Mouse (Mus musculus): Measurements from ENCODE around the gene Chtf18. TPM values are rescaled to one million over a fixed set of nuclear protein-coding genes. Genes with fewer than 3 reads are reported as not detected.

Gene Chtf18
- polyA plus RNA-seq, 1 experiment from 2014 or later = 38.4 TPM

DNA sequence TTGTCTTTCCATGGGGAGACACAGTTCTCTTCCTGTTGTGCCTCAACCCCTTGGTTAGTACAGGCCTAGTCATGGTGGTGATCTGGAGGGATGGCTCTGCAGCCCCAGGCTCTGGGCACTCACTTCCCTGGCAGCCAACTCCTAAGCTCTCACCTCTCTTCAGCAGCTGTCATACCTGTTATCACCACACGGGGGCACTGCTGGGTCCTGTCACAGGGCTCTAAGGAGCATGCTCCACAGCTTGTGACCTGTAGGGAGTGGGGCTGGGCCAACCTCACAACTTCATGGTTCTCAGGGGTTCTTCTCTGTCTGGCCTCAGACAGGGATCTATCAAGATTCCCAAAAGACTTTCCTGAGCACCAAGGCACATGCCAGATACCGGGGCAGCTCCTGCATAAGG lies 4.9 kb upstream of the Chtf18 start:
- ATAC-seq (replicated peaks; ENCODE audit: low FRiP score) = no peak
- no peaks in the 10 kb centered on the region for H3K9me3 ChIP-seq (replicated peaks)
- WGBS = 15% methylated on average over 2 of the region's 2 CpGs
- peaks cover 24% of the 10 kb centered on the region for H3K36me3 ChIP-seq
- no peak overlapping the region for H3K27ac ChIP-seq
- no peak overlapping the region for H3K9ac ChIP-seq
- no peaks in the 10 kb centered on the region for H3K27me3 ChIP-seq
- H3K4me2 ChIP-seq = no peak overlapping the region
- no peak overlapping the region for H3K4me3 ChIP-seq (replicated peaks)
- peaks cover 12% of the 10 kb centered on the region for H3K4me1 ChIP-seq

DNA sequence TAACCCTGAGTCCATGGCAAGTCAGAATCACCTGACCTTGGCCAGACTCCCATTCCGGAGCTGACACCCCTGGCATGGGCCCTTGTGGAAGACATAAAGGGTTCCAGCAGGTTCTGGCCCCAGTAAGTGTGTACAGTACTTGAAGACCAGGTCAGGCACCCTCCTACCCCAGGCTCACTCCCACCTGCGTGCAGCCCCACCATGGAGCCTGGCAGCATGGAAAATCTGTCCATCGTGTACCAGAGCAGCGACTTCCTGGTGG lies 721 bp upstream of the Chtf18 start:
- no peaks in the 10 kb centered on the region for H3K9me3 ChIP-seq (replicated peaks)
- peak; percentile 6; the same call in 1 of the 2 replicates for ATAC-seq (replicated peaks; ENCODE audit: low FRiP score)
- WGBS = 22% methylated on average over 4 of the region's 4 CpGs
- H3K4me2 ChIP-seq = peak overlapping the region; percentile 90
- no peaks in the 10 kb centered on the region for H3K27me3 ChIP-seq
- H3K4me1 ChIP-seq = peaks cover 29% of the 10 kb centered on the region
- peak overlapping the region; percentile 65 for H3K4me3 ChIP-seq (replicated peaks)
- H3K9ac ChIP-seq = peak overlapping the region; percentile 73
- peak overlapping the region; percentile 65; the same call in 1 of the 2 replicates for H3K27ac ChIP-seq
- H3K36me3 ChIP-seq = peaks cover 45% of the 10 kb centered on the region

DNA sequence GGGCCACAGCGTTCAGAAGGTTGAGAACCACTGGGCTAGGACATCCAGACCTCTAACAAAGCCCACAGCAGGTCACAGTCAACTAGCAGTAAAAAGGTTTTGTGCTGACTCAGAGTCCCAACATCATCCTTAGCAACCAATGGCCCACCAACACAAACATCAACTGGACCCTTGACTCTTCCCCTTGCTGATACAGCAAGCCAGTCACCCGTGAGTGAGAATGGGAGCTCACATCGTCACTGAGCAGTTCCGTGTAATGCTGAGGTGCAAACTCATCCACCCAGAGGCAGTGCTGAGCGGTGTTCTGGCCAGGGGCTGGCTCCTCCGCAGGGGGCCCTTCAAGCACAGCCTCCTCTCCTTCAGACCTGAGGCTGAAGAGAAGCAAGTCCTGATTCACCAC lies 2.0 kb downstream of the Chtf18 start:
- 87% methylated on average over 6 of the region's 6 CpGs for WGBS
- Histone ChIP-seq H3K4me2 (no peak overlapping the region), H3K27me3 (no peaks in the 10 kb centered on the region), H3K4me1 (peaks cover 29% of the 10 kb centered on the region), H3K27ac (no peak overlapping the region), H3K36me3 (peaks cover 60% of the 10 kb centered on the region), H3K4me3 (replicated peaks) (no peak overlapping the region), H3K9me3 (replicated peaks) (no peaks in the 10 kb centered on the region), H3K9ac (no peak overlapping the region)
- ATAC-seq (replicated peaks; ENCODE audit: low FRiP score) = no peak

DNA sequence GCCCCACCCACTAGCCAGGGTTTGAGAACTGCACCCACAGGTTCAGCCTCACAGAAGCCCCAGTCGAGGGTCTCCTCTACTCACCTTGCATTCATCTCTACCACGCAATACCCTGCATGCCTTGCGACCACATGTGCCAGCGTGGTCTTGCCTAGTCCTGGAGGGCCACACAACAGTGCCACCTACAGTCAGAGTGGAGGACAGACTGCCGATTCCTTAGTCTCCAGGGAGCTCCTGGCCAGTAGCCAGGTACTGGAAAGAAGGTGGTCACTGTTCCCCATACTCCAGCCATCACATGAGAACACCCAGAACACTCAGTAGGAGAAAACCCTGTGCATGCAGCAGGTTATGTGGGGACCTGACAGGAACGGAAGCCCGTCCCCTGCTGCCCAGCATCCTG lies 3.3 kb downstream of the Chtf18 start:
- H3K27me3 ChIP-seq = no peaks in the 10 kb centered on the region
- H3K4me2 ChIP-seq = no peak overlapping the region
- peaks cover 28% of the 10 kb centered on the region for H3K4me1 ChIP-seq
- no peak overlapping the region for H3K27ac ChIP-seq
- no peak overlapping the region for H3K9ac ChIP-seq
- H3K4me3 ChIP-seq (replicated peaks) = no peak overlapping the region
- WGBS = 84% methylated on average over 7 of the region's 7 CpGs
- no peak for ATAC-seq (replicated peaks; ENCODE audit: low FRiP score)
- H3K9me3 ChIP-seq (replicated peaks) = no peaks in the 10 kb centered on the region
- H3K36me3 ChIP-seq = peaks cover 62% of the 10 kb centered on the region

DNA sequence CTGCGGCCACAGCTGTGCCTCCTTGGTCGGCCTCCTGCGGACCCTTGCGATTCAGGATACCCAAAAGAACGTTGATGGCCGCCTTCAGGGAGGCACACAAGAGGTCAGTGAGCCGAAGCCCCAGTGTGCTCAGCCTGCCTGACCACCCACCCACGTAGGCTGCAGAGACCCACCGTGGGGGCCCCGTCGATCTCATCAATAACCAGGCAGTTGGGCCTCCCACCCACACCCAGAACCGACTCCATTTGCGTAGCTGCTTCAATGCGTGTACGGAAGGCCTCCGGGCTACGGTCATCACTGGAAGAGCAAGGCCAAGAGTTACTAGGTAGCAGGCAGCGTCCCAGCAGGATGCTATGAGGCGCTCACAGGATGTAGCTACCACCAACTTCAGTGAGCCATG lies 3.7 kb downstream of the Chtf18 start:
- peaks cover 62% of the 10 kb centered on the region for H3K36me3 ChIP-seq
- H3K4me1 ChIP-seq = peaks cover 24% of the 10 kb centered on the region
- H3K27ac ChIP-seq = no peak overlapping the region
- no peak overlapping the region for H3K4me3 ChIP-seq (replicated peaks)
- no peak overlapping the region for H3K4me2 ChIP-seq
- no peak overlapping the region for H3K9ac ChIP-seq
- 94% methylated on average over 19 of the region's 19 CpGs for WGBS
- 0 out of 2 replicates have a peak, but pooled peaks cover 4% of the 10 kb centered on the region for H3K27me3 ChIP-seq
- no peaks in the 10 kb centered on the region for H3K9me3 ChIP-seq (replicated peaks)
- no peak for ATAC-seq (replicated peaks; ENCODE audit: low FRiP score)

DNA sequence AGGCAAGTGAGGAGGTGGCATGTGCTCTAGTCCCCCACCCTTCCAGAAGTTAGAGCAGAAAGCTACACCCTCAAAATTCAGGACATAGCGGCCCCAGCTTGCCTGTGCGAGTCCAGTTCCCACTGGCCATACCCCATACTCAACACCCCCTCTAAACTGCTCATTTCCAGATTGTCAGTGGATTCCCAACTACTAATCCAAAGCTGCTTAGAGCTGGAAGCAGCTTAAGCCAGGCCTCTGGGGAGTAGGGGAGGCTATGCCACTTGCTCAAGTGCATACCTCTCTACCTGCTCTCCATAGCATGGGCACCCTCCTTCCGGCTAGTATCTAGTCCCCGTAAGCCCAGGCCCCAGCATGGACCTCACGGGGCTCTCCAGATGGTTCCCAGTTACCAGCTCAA lies 5.7 kb downstream of the Chtf18 start:
- peaks cover 24% of the 10 kb centered on the region for H3K27me3 ChIP-seq
- peaks cover 62% of the 10 kb centered on the region for H3K36me3 ChIP-seq
- no peak overlapping the region for H3K9ac ChIP-seq
- H3K4me3 ChIP-seq (replicated peaks) = no peak overlapping the region
- no peak overlapping the region for H3K27ac ChIP-seq
- no peaks in the 10 kb centered on the region for H3K9me3 ChIP-seq (replicated peaks)
- no peak for ATAC-seq (replicated peaks; ENCODE audit: low FRiP score)
- H3K4me1 ChIP-seq = peaks cover 27% of the 10 kb centered on the region
- no peak overlapping the region for H3K4me2 ChIP-seq
- 99% methylated on average over 5 of the region's 5 CpGs for WGBS

DNA sequence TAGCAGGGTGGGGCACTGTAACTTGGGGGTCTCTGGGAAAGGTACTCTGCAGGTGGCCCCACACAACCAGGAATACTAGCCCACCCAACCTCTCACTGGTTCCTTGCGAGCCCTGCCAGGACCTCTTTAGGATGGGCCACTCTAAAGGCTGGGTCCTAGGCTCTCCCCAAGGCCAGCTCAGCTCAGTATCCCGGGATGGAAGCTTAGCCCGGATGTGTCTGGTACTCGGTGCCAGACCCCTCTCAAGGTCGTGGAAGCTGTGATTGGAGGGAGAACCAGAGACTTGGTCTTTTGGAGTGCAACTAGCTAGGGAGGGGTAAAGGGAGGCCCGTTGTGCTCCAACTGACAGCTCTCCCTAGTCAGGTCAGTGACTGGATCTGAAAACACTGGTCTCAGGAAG lies 9.5 kb downstream of the Chtf18 start:
- peak overlapping the region; percentile 53 for H3K9ac ChIP-seq
- no peak for ATAC-seq (replicated peaks; ENCODE audit: low FRiP score)
- H3K4me3 ChIP-seq (replicated peaks) = peak overlapping the region; percentile 46
- WGBS = 5% methylated on average over 6 of the region's 6 CpGs
- H3K4me1 ChIP-seq = peaks cover 21% of the 10 kb centered on the region
- no peak overlapping the region for H3K27ac ChIP-seq
- peaks cover 41% of the 10 kb centered on the region for H3K27me3 ChIP-seq
- H3K9me3 ChIP-seq (replicated peaks) = no peaks in the 10 kb centered on the region
- H3K4me2 ChIP-seq = peak overlapping the region; percentile 91
- peaks cover 38% of the 10 kb centered on the region for H3K36me3 ChIP-seq

DNA sequence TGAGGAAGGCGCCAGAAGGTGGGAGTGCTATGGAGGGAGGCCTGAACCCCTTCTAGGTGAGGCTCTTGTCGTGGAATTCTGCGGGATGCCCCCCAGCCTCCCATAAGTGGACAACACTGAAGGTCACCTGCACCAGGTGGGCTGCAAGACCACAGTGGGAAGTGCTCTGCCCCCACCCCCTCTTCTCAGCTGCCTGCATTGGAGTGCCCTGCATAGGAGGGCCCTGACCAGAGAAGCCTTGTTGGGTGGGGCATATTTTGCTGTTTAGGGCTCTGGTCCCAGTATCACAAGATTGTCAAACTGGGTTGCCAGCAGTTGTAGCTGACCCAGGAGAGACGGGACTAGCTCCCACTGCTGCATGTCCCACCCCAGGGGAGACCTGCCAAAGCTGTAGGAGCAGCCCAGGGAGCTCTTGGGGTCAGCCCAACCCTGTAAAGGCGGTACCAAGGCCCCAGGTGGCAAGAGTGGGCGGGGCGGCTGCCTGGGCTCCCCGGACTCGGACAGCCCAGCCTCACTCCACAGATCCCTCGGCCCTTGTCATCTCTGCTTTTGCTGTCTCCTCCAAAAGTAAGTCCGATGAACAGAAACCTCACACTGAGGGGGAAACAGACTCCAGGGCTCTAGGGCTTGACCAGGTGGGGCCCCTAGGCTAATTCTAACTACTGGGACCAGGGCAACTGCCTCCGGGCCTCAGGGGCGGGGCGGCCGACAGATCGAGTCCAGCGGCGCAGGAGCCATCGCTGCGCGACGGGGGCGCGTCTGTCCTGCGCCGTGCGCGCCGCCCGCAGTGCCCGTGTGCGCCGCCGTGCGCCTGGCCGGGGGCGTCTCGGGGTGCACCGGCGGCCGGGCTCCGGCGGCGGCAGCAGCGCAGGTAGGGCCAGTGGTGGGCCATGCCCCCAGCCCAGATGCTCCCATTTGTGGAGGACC lies 10.2 kb downstream of the Chtf18 start, which contains the start of gene Gng13:
Gng13 (plus strand) TSS at position 461 of the 927 bp plus-strand sequence.
- peaks cover 21% of the 10 kb centered on the region for H3K4me1 ChIP-seq
- no peaks in the 10 kb centered on the region for H3K9me3 ChIP-seq (replicated peaks)
- H3K4me3 ChIP-seq (replicated peaks) = peak within 1 kb of the TSS; percentile 46
- no peak within 1 kb of the TSS for H3K27ac ChIP-seq
- H3K36me3 ChIP-seq = peaks cover 31% of the 10 kb centered on the region
- peak within 1 kb of the TSS; percentile 53 for H3K9ac ChIP-seq
- H3K27me3 ChIP-seq = peaks cover 41% of the 10 kb centered on the region
- peak within 1 kb of the TSS; percentile 91 for H3K4me2 ChIP-seq
- ATAC-seq (replicated peaks; ENCODE audit: low FRiP score) = peak; percentile 74; the same call in 1 of the 2 replicates
- 2% methylated on average over 42 of the region's 45 CpGs for WGBS

DNA sequence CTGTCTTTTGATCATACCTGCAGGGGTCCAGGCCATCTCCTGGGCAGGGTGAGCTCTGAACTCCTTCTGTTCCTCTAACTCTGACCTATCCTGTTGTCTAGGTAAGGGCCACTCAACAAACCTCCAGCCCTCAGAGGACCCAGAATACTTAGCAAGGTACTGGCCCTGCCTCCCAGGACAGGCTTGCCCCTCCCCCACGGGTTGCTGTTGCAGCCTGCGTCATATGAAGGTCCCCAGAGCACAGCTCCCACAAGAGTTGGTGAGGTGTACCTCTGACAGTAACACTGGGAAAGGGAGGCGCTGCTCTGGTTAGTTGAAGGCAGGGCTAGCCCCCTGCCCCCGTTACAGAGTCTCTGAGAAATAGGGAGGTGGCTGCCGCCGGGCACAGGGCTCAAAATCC lies 11.1 kb downstream of the Chtf18 start:
- peaks cover 21% of the 10 kb centered on the region for H3K4me1 ChIP-seq
- WGBS = 4% methylated on average over 6 of the region's 6 CpGs
- H3K9me3 ChIP-seq (replicated peaks) = no peaks in the 10 kb centered on the region
- no peak for ATAC-seq (replicated peaks; ENCODE audit: low FRiP score)
- H3K27me3 ChIP-seq = peaks cover 41% of the 10 kb centered on the region
- peaks cover 22% of the 10 kb centered on the region for H3K36me3 ChIP-seq
- 0 out of 2 replicates have a peak overlapping the region, but pooled peaks have one; percentile 91 for H3K4me2 ChIP-seq
- H3K4me3 ChIP-seq (replicated peaks) = no peak overlapping the region
- H3K27ac ChIP-seq = no peak overlapping the region
- no peak overlapping the region for H3K9ac ChIP-seq

DNA sequence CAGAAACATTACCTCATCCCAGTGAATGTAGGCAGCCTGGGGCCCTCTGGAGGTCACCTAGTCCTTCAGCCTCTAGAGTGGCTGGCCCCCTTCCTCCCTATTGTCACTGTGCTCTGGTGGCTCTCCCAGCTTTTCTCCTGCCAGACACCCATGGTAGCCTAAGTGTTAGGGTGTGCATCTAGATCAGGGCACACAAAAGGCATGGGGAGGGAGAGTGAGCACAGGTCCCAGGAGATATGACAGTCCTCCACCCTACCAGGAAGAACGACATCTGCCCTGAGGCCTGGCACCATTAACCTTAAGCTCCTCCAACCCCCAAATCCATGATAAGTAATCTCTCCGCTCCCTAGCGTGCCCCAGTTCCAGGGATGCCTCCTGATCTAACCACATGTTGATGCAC lies 11.6 kb downstream of the Chtf18 start:
- Histone ChIP-seq H3K36me3 (peaks cover 17% of the 10 kb centered on the region), H3K4me3 (replicated peaks) (no peak overlapping the region), H3K4me1 (peaks cover 21% of the 10 kb centered on the region), H3K27ac (no peak overlapping the region), H3K9ac (no peak overlapping the region), H3K9me3 (replicated peaks) (no peaks in the 10 kb centered on the region), H3K4me2 (no peak overlapping the region), H3K27me3 (peaks cover 41% of the 10 kb centered on the region)
- no peak for ATAC-seq (replicated peaks; ENCODE audit: low FRiP score)
- 65% methylated on average over 3 of the region's 3 CpGs for WGBS

DNA sequence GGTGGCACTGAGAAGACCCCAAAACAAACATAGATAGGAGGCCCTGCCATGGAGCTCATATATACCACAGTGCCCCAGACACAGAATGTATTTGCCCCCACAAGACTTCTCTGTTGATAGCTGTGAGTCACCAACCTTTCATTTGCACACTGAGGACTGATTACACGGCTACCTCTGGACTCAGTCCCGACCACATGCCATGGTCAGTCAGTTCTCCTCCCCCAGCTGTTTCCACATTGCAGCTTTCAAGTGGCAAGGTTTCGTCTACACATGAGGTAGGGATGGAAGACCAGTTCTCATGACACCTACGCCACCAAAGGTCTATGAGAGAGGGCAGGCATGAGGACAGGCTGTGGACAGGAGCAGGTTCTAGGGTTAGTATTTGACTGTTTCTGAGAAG lies 16.1 kb downstream of the Chtf18 start:
- H3K4me1 ChIP-seq = peaks cover 1% of the 10 kb centered on the region; the same call in 1 of the 2 replicates
- 76% methylated on average over 4 of the region's 4 CpGs for WGBS

DNA sequence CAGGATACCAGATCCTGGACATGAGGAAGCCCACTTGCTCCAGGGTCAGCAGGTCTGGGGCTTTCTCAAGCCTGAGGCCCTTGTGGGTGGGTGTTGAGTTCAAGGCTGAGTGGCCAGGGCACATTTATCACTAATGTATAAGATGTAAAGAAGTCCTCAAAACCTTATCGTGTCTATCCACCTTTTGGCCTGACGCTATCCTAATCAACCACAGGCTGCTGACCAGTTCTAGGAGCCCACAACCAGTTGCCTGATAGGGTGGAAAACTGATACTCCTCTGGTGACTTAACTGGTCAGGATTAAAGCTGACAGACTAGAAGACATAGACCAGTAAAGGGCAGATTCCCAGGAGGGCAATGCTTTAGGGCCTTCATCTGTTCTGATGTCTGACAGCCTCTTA lies 17.2 kb downstream of the Chtf18 start:
- Histone ChIP-seq H3K36me3 (no peaks in the 10 kb centered on the region), H3K4me3 (replicated peaks) (no peak overlapping the region), H3K9me3 (replicated peaks) (no peaks in the 10 kb centered on the region), H3K27ac (no peak overlapping the region), H3K4me2 (no peak overlapping the region), H3K9ac (no peak overlapping the region), H3K27me3 (peaks cover 3% of the 10 kb centered on the region), H3K4me1 (no peaks in the 10 kb centered on the region)
- no peak for ATAC-seq (replicated peaks; ENCODE audit: low FRiP score)
- 95% methylated on average over 2 of the region's 2 CpGs for WGBS

More for the DNA sequence above, 16.1 kb downstream of the Chtf18 start:
- Histone ChIP-seq H3K4me3 (replicated peaks) (no peak overlapping the region), H3K4me2 (no peak overlapping the region), H3K9me3 (replicated peaks) (no peaks in the 10 kb centered on the region), H3K9ac (no peak overlapping the region), H3K27me3 (peaks cover 13% of the 10 kb centered on the region), H3K36me3 (no peaks in the 10 kb centered on the region), H3K27ac (no peak overlapping the region)
- no peak for ATAC-seq (replicated peaks; ENCODE audit: low FRiP score)

Data from kidney, embryonic 15.5 days (tissue).